Mouse (Mus musculus): ENCODE data around the gene Akr1c14. TPM values are rescaled to one million over a fixed set of nuclear protein-coding genes. Genes with fewer than 3 reads are reported as not detected.

Gene Akr1c14
- 52.3 TPM for polyA plus RNA-seq (2014; fragmentation: Illumina TruSeq; extraction: RNeasy Lipid Tissue Mini Kit (QIAGEN cat#74804); ENCODE audit: insufficient read depth, low read depth, low replicate concordance)

DNA sequence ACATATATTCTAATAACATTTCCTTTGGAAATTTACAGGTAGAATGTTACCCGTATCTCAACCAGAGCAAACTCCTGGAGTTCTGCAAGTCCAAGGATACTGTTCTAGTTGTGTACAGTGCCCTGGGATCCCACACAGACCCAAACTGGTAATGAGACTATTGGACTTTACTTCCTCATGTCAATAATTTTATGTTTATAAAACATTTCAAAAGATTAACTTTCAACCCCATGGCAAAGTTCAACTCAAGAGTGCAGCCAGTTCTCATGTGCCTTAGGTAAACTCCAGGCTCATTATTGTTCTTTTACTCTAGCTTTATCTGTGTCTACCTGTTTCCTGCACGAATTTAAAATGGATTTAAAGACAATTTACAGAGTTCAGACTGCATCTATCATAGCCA lies at the start of gene Akr1c14:
Gene Akr1c14 (plus strand): TSS at position 293 of the 400 bp plus-strand sequence.

Other genes starting within 250 kb of the Akr1c14 start
- gene Calml3, start 244.7 kb upstream of the Akr1c14 start, polyA plus RNA-seq (2014; fragmentation: Illumina TruSeq; extraction: RNeasy Lipid Tissue Mini Kit (QIAGEN cat#74804); ENCODE audit: insufficient read depth, low read depth, low replicate concordance): 5.3 TPM
- gene Calm4, start 211.3 kb upstream of the Akr1c14 start, polyA plus RNA-seq (2014; fragmentation: Illumina TruSeq; extraction: RNeasy Lipid Tissue Mini Kit (QIAGEN cat#74804); ENCODE audit: insufficient read depth, low read depth, low replicate concordance): not detected
- gene Calm5, start 194.8 kb upstream of the Akr1c14 start, polyA plus RNA-seq (2014; fragmentation: Illumina TruSeq; extraction: RNeasy Lipid Tissue Mini Kit (QIAGEN cat#74804); ENCODE audit: insufficient read depth, low read depth, low replicate concordance): not detected
- 54.8 TPM for gene Net1, start 130.8 kb upstream of the Akr1c14 start, polyA plus RNA-seq (2014; fragmentation: Illumina TruSeq; extraction: RNeasy Lipid Tissue Mini Kit (QIAGEN cat#74804); ENCODE audit: insufficient read depth, low read depth, low replicate concordance)
- 0.07 TPM for gene Tubal3, start 130.7 kb upstream of the Akr1c14 start, polyA plus RNA-seq (2014; fragmentation: Illumina TruSeq; extraction: RNeasy Lipid Tissue Mini Kit (QIAGEN cat#74804); ENCODE audit: insufficient read depth, low read depth, low replicate concordance)
- not detected for gene Ucn3, start 103.7 kb upstream of the Akr1c14 start, polyA plus RNA-seq (2014; fragmentation: Illumina TruSeq; extraction: RNeasy Lipid Tissue Mini Kit (QIAGEN cat#74804); ENCODE audit: insufficient read depth, low read depth, low replicate concordance)
- gene Akr1c18, start 101.6 kb downstream of the Akr1c14 start, polyA plus RNA-seq (2014; fragmentation: Illumina TruSeq; extraction: RNeasy Lipid Tissue Mini Kit (QIAGEN cat#74804); ENCODE audit: insufficient read depth, low read depth, low replicate concordance): 0.46 TPM
- 12.5 TPM for gene Akr1c13, start 142.1 kb downstream of the Akr1c14 start, polyA plus RNA-seq (2014; fragmentation: Illumina TruSeq; extraction: RNeasy Lipid Tissue Mini Kit (QIAGEN cat#74804); ENCODE audit: insufficient read depth, low read depth, low replicate concordance)
- gene Akr1c19, start 179.7 kb downstream of the Akr1c14 start, polyA plus RNA-seq (2014; fragmentation: Illumina TruSeq; extraction: RNeasy Lipid Tissue Mini Kit (QIAGEN cat#74804); ENCODE audit: insufficient read depth, low read depth, low replicate concordance): 3.6 TPM
- gene Akr1c12, start 230.4 kb downstream of the Akr1c14 start, polyA plus RNA-seq (2014; fragmentation: Illumina TruSeq; extraction: RNeasy Lipid Tissue Mini Kit (QIAGEN cat#74804); ENCODE audit: insufficient read depth, low read depth, low replicate concordance): 1.1 TPM

Measured in lung, adult 10 weeks (tissue).